Mouse (Mus musculus): Measurements from ENCODE around the gene Gnl2. TPM values are rescaled to one million over a fixed set of nuclear protein-coding genes. Genes with fewer than 3 reads are reported as not detected.

The Gnl2 gene
- polyA plus RNA-seq, 1 experiment, result 16.3 TPM

DNA sequence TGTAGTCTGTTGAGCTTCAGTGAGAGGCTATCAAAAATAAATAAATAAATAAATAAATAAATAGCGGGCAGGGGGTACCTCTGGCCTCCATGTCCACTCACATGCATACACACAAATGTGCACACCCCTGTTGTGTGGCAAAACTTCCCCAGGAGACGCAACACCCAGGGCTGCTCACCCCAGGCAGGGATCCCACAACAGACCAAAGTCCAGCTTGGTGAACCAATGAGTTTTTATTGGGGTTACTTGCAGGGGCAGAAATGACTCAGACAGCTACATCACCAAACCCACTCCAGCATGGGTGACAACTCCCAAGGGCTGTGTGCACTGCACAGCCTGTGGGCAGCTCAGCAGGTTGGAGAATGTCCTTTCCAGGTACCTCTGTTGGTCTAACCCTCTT, 61.3 kb downstream of the Gnl2 start:
- no peak for TF ChIP-seq FLI1 (IDR thresholded peaks at IDR 0.05; ENCODE audit: low read length)
- TF ChIP-seq GATA1 (IDR thresholded peaks at IDR 0.05; ENCODE audit: borderline replicate concordance, low read length), result no peak
- no peaks in the 10 kb centered on the region for H3K4me1 ChIP-seq
- H3K27me3 ChIP-seq (replicated peaks), result no peaks in the 10 kb centered on the region
- peaks cover 3% of the 10 kb centered on the region for H3K9me3 ChIP-seq
- peaks cover 59% of the 10 kb centered on the region for H3K36me3 ChIP-seq (replicated peaks; ENCODE audit: low read length)
- H3K4me3 ChIP-seq (replicated peaks), result no peak overlapping the region

- no peaks in the 10 kb centered on the region for H3K27me3 ChIP-seq (replicated peaks)
- peaks cover 49% of the 10 kb centered on the region for H3K36me3 ChIP-seq (replicated peaks; ENCODE audit: low read length)
- peaks cover 6% of the 10 kb centered on the region for H3K4me1 ChIP-seq
- peaks cover 3% of the 10 kb centered on the region for H3K9me3 ChIP-seq
- H3K4me3 ChIP-seq (replicated peaks), result no peak overlapping the region
- TF ChIP-seq FLI1 (IDR thresholded peaks at IDR 0.05; ENCODE audit: low read length) (no peak), GATA1 (IDR thresholded peaks at IDR 0.05; ENCODE audit: borderline replicate concordance, low read length) (no peak)
Measured at GRCm38 (mm10) chr4:125078698-125079097, 62.3 kb downstream of the Gnl2 start.

DNA sequence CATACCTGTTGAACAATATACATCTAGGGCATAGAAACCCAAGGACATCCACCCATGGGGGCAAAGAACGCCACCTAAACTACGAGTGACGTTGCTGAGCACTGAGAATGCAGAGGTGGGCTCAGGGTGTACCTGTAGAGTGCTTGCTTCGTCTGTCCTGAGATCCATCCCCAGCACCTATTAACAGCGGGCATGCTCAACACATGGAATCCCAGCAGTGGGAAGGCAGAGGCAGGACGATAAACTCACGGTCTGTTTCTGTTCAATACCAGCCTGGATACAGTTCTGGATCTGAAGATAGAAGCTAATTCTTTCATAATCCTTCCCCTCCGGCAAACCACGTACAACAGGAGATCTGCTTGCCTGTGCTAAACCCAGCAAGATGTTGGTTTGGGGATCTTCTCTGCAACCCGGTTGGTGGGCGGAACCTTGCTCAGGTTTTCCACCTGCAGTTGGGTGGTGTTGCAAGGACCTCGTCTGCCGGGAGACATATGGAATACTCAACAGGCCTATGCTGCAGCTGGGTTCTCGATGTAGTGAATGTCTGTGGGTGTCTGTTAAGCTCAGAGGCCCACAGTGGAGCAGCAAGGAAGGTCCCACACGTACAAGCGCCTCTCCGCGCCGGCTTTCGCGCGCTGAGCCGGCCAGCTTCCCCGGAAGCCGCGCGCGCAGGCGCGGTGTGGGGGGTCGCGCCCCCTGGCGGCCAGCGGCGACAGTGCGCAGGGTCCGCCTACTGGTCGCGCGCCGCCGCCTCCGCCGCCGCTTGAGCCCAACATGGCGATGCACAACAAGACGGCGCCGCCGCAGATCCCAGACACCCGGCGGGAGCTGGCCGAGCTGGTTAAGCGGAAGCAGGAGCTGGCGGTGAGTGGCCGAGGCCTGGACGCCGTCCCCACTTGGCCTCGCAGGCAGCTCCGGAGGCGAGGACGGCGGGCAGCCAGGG, 68.3 kb downstream of the Gnl2 start, which contains the start of gene Meaf6:
TSS of gene Meaf6 (plus strand) at position 732 of the 943 bp plus-strand sequence.
- H3K4me3 ChIP-seq (replicated peaks), result peak within 1 kb of the TSS; percentile 98
- TF ChIP-seq FLI1 (IDR thresholded peaks at IDR 0.05; ENCODE audit: low read length) (no peak; the same call in 1 of the 2 replicates), GATA1 (IDR thresholded peaks at IDR 0.05; ENCODE audit: borderline replicate concordance, low read length) (no peak)
- peaks cover 36% of the 10 kb centered on the region for H3K36me3 ChIP-seq (replicated peaks; ENCODE audit: low read length)

DNA sequence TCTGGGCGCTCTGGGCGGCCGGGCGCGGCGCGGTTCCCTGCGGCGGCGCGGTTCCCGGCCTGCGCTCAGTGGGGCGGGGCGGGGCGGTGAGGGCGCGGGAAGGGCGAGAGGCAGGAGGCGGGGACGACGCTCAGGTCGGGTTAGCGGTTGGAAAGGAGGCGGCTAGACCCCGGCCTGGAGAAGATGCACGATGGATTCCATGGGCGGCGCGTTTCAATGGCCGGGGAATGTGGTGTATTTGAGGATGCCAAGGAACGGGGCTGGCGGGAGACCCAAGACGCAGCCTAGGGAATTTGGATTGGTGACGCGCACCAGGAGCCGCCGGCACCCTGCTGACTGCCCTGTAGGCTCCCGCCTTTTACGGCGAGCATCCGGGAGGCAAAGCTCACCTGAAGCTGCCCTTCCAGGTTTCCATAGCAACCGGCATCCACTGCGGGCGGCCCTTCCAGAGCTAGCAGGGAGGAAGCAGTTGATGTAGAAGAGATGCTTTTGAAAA, 69.0 kb downstream of the Gnl2 start:
- peaks cover 43% of the 10 kb centered on the region for H3K36me3 ChIP-seq (replicated peaks; ENCODE audit: low read length)
- peak overlapping the region; percentile 98 for H3K4me3 ChIP-seq (replicated peaks)
- H3K27me3 ChIP-seq (replicated peaks), result no peaks in the 10 kb centered on the region
- H3K4me1 ChIP-seq, result peaks cover 23% of the 10 kb centered on the region
- peaks cover 3% of the 10 kb centered on the region for H3K9me3 ChIP-seq
- TF ChIP-seq FLI1 (IDR thresholded peaks at IDR 0.05; ENCODE audit: low read length) (no peak), GATA1 (IDR thresholded peaks at IDR 0.05; ENCODE audit: borderline replicate concordance, low read length) (no peak)

More for the DNA sequence above, 68.3 kb downstream of the Gnl2 start, which contains the start of gene Meaf6:
- peaks cover 23% of the 10 kb centered on the region for H3K4me1 ChIP-seq
- H3K27me3 ChIP-seq (replicated peaks), result no peaks in the 10 kb centered on the region
- peaks cover 3% of the 10 kb centered on the region for H3K9me3 ChIP-seq

DNA sequence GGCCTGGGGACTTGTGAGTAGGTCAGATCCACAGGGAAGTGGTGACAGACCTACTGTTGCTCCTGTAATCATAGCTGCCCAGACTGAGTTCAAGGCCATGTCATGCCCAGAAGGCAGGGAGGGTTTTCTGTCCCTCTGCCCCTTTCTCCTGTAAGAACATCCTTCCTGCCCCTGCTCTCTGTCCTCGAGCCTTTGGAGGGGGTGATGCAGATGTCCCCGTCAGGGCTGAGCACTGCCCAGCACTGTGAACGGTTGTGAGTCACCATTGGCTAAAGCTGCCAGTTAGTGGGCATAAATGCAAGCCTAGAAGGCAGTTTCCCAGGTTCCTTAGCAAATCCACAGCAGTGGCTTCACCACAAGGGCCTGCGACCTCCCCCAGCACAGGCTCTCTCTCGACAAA, 76.6 kb downstream of the Gnl2 start:
- TF ChIP-seq GATA1 (IDR thresholded peaks at IDR 0.05; ENCODE audit: borderline replicate concordance, low read length), result no peak
- no peak for TF ChIP-seq FLI1 (IDR thresholded peaks at IDR 0.05; ENCODE audit: low read length)
- Histone ChIP-seq H3K36me3 (replicated peaks; ENCODE audit: low read length) (peaks cover 63% of the 10 kb centered on the region), H3K9me3 (peaks cover 4% of the 10 kb centered on the region; the same call in 1 of the 2 replicates), H3K27me3 (replicated peaks) (no peaks in the 10 kb centered on the region), H3K4me1 (peaks cover 23% of the 10 kb centered on the region), H3K4me3 (replicated peaks) (no peak overlapping the region)

GRCm38 (mm10) chr4:125096066-125096465, 79.7 kb downstream of the Gnl2 start:
- H3K4me3 ChIP-seq (replicated peaks), result no peak overlapping the region
- H3K36me3 ChIP-seq (replicated peaks; ENCODE audit: low read length), result peaks cover 39% of the 10 kb centered on the region
- H3K4me1 ChIP-seq, result peaks cover 38% of the 10 kb centered on the region
- TF ChIP-seq FLI1 (IDR thresholded peaks at IDR 0.05; ENCODE audit: low read length) (no peak), GATA1 (IDR thresholded peaks at IDR 0.05; ENCODE audit: borderline replicate concordance, low read length) (no peak)
- peaks cover 4% of the 10 kb centered on the region; the same call in 1 of the 2 replicates for H3K9me3 ChIP-seq
- H3K27me3 ChIP-seq (replicated peaks), result no peaks in the 10 kb centered on the region

- no peaks in the 10 kb centered on the region for H3K27me3 ChIP-seq (replicated peaks)
- no peak overlapping the region for H3K4me3 ChIP-seq (replicated peaks)
- no peaks in the 10 kb centered on the region for H3K9me3 ChIP-seq
- TF ChIP-seq GATA1 (IDR thresholded peaks at IDR 0.05; ENCODE audit: borderline replicate concordance, low read length) (no peak), FLI1 (IDR thresholded peaks at IDR 0.05; ENCODE audit: low read length) (no peak)
- peaks cover 38% of the 10 kb centered on the region for H3K4me1 ChIP-seq
- H3K36me3 ChIP-seq (replicated peaks; ENCODE audit: low read length), result peaks cover 29% of the 10 kb centered on the region
Measured at GRCm38 (mm10) chr4:125097412-125097811, 81.0 kb downstream of the Gnl2 start.

DNA sequence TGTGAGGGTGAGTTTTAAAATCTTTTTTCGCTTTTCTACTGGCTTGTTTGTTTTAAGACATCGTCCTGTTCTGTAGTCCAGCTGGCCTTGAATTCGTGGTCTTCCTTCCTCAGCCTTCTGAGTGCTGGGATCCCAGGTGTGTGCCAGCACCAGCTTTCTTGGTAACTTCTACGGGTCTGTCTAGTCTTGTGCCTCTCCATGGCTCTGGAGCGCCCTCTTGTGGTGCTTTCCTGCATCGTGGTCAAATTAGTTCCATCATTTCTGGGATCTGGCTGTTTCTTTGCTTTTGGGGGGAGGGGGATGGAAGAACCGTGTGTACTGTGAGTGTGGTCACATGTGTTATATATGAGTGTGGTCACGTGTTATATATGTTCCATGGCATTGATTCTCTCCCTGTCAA, 83.1 kb downstream of the Gnl2 start:
- Histone ChIP-seq H3K27me3 (replicated peaks) (no peaks in the 10 kb centered on the region), H3K36me3 (replicated peaks; ENCODE audit: low read length) (peaks cover 34% of the 10 kb centered on the region), H3K9me3 (no peaks in the 10 kb centered on the region), H3K4me3 (replicated peaks) (no peak overlapping the region), H3K4me1 (peaks cover 33% of the 10 kb centered on the region)
- TF ChIP-seq GATA1 (IDR thresholded peaks at IDR 0.05; ENCODE audit: borderline replicate concordance, low read length), result no peak
- no peak for TF ChIP-seq FLI1 (IDR thresholded peaks at IDR 0.05; ENCODE audit: low read length)

- Histone ChIP-seq H3K4me3 (replicated peaks) (no peak overlapping the region), H3K36me3 (replicated peaks; ENCODE audit: low read length) (peaks cover 37% of the 10 kb centered on the region), H3K9me3 (no peaks in the 10 kb centered on the region), H3K27me3 (replicated peaks) (no peaks in the 10 kb centered on the region), H3K4me1 (peaks cover 28% of the 10 kb centered on the region)
- TF ChIP-seq GATA1 (IDR thresholded peaks at IDR 0.05; ENCODE audit: borderline replicate concordance, low read length) (no peak), FLI1 (IDR thresholded peaks at IDR 0.05; ENCODE audit: low read length) (no peak)
Measured at GRCm38 (mm10) chr4:125101334-125101733, 84.9 kb downstream of the Gnl2 start.

Other genes with a start within 250 kb of the Gnl2 start
- 15.2 and 34.3 TPM in 2 replicates for gene Mtf1, start 214.5 kb upstream of the Gnl2 start, polyA plus RNA-seq (2012; ENCODE audit: insufficient read depth, low replicate concordance)
- 13.4 and 15.0 TPM in 2 replicates for gene Yrdc, start 165.9 kb upstream of the Gnl2 start, polyA plus RNA-seq (2012; ENCODE audit: insufficient read depth, low replicate concordance)
- 19.3 and 30.5 TPM in 2 replicates for gene 1110065P20Rik, start 165.4 kb upstream of the Gnl2 start, polyA plus RNA-seq (2012; ENCODE audit: insufficient read depth, low replicate concordance)
- not detected in 2 replicates for gene Maneal, start 154.4 kb upstream of the Gnl2 start, polyA plus RNA-seq (2012; ENCODE audit: insufficient read depth, low replicate concordance)
- not detected in 2 replicates for gene Epha10, start 135.7 kb upstream of the Gnl2 start, polyA plus RNA-seq (2012; ENCODE audit: insufficient read depth, low replicate concordance)
- 1.6 TPM in 1 of 2 replicates, not detected in the other for gene 9930104L06Rik, start 79.5 kb upstream of the Gnl2 start, polyA plus RNA-seq (2012; ENCODE audit: insufficient read depth, low replicate concordance)
- 74.9 and 113 TPM in 2 replicates for gene Cdca8, start 77.3 kb upstream of the Gnl2 start, polyA plus RNA-seq (2012; ENCODE audit: insufficient read depth, low replicate concordance)
- 1.2 TPM in 1 of 2 replicates, not detected in the other for gene Rspo1, start 30.2 kb upstream of the Gnl2 start, polyA plus RNA-seq (2012; ENCODE audit: insufficient read depth, low replicate concordance)
- not detected in 2 replicates for gene Dnali1, start 49.1 kb downstream of the Gnl2 start, polyA plus RNA-seq (2012; ENCODE audit: insufficient read depth, low replicate concordance)
- gene Snip1, start 50.1 kb downstream of the Gnl2 start, polyA plus RNA-seq (2012; ENCODE audit: insufficient read depth, low replicate concordance), result 4.0 and 10.9 TPM in 2 replicates
- gene Meaf6, start 68.5 kb downstream of the Gnl2 start, polyA plus RNA-seq (2012; ENCODE audit: insufficient read depth, low replicate concordance), result 41.3 and 52.8 TPM in 2 replicates
- gene Zc3h12a, start 111.3 kb downstream of the Gnl2 start, polyA plus RNA-seq (2012; ENCODE audit: insufficient read depth, low replicate concordance), result 19.3 and 20.5 TPM in 2 replicates